9 mouse cellular contexts compared by ENCODE assay signal in genomic region chr7:30440697-30441096, GRCm38 (mm10). TPM values are rescaled to one million over a fixed set of nuclear protein-coding genes. Genes with fewer than 3 reads are reported as not detected.
DNase-seq lines count a peak whose midpoint lies in the region; ATAC-seq and TF ChIP-seq lines count a peak whose summit lies in the region.
"Had no signal": no experiment of that assay in that cellular context is flagged by ENCODE, and none has a peak within 500 bp of the region (broad histone marks: within the 10 kb centered on the region; RNA-seq: fewer than 3 reads in every experiment).

No protein-coding gene starts in this region.

- peak; percentile 23 to 54 for DNase-seq in heart, adult 2 months
- DNase-seq in heart, adult 8-10 months (ENCODE audit: low spot score) = no peak
- DNase-seq in urinary bladder, postnatal 14 days (ENCODE audit: low spot score) = peak; percentile 41
- no peak for DNase-seq in urinary bladder, adult 2 months (ENCODE audit: low spot score)
- peak; percentile 74 for DNase-seq in cerebellum, adult 9-10 months
- DNase-seq in layer of hippocampus, adult 2 months (ENCODE audit: low spot score in 2 of 2) = peak in 1 of 2 experiments; percentile 78
- no peak for DNase-seq in urinary bladder, postnatal 36 days (ENCODE audit: low spot score in 2 of 2)

- H3K4me1 ChIP-seq in heart, adult 2 months (ENCODE audit: control insufficient read depth, insufficient read depth, low read length) = no peaks in the 10 kb centered on the region

- H3K36me3 ChIP-seq in heart, adult 2 months (ENCODE audit: control insufficient read depth, insufficient read depth, low read length) = no peaks in the 10 kb centered on the region

- H3K27me3 ChIP-seq in heart, adult 2 months (ENCODE audit: control insufficient read depth, insufficient read depth, low read length) = peaks cover 3% of the 10 kb centered on the region; the same call in 1 of the 2 replicates

- no peak overlapping the region for H3K4me3 ChIP-seq in heart, adult 2 months
- no peak overlapping the region for H3K4me3 ChIP-seq in layer of hippocampus, adult 2 months
- H3K4me3 ChIP-seq: neural tube, embryonic 12.5 days had no signal

- H3K27ac ChIP-seq in heart, adult 2 months = no peak overlapping the region
- no peak overlapping the region for H3K27ac ChIP-seq in layer of hippocampus, adult 2 months
- H3K27ac ChIP-seq: neural tube, embryonic 12.5 days had no signal

- TF ChIP-seq POLR2A in heart, adult 2 months (IDR thresholded peaks at IDR 0.05; ENCODE audit: insufficient read depth, low read depth, low read length) = no peak

- H3K79me2 ChIP-seq in heart, adult 2 months (replicated peaks; ENCODE audit: control insufficient read depth, insufficient read depth, low read length) = no peaks in the 10 kb centered on the region

- WGBS in heart, adult 2 months = 22% methylated on average over 5 of the region's 5 CpGs

- H3K9ac ChIP-seq in heart, adult 2 months (ENCODE audit: low read depth, low read length) = no peak overlapping the region
- H3K9ac ChIP-seq: neural tube, embryonic 12.5 days had no signal

- TF ChIP-seq EP300 in heart, adult 2 months (IDR thresholded peaks at IDR 0.05; ENCODE audit: insufficient read depth, low read depth, low read length) = no peak

- ATAC-seq in monocyte, adult 5-6 weeks (replicated peaks; ENCODE audit: insufficient number of reproducible peaks, low FRiP score, low TSS enrichment, poor library complexity, severe bottlenecking) = peak; percentile 37; the same call in 1 of the 2 replicates

- peak; percentile 68 for TF ChIP-seq CTCF in heart, adult 2 months (IDR thresholded peaks at IDR 0.05)
- TF ChIP-seq CTCF in layer of hippocampus, adult 2 months (conservative IDR thresholded peaks at IDR 0.05) = peak; percentile 80

- intact Hi-C loops in heart, adult 2 months (cut with DNase I) = loop anchor here (5.0 kb wide), 2 partner anchors 52 to 107 kb away; partner anchors contain the start of gene Prodh2

RNA-seq across cellular contexts. Expression of gene Aplp1, which starts 4.6 kb away (rescaled TPM):
- 1 to 10 TPM; 3.2 to 3.5 TPM for total RNA-seq in heart, adult 2 months (2021)
- 3.6 and 6.2 TPM in 2 replicates for polyA plus RNA-seq in heart, adult 2 months (2012; rRNA removed)
- total RNA-seq in heart, adult 8-10 months (2022) = 1 to 10 TPM; 3.2 to 4.2 (median 3.6) TPM
- 4.2 and 4.5 TPM in 2 replicates for polyA plus RNA-seq in urinary bladder, adult 2 months (2012; rRNA removed)
- 1,000 to 10,000 TPM; 1,283 to 1,305 TPM for total RNA-seq in layer of hippocampus, adult 2 months (2021)
- total RNA-seq in monocyte, adult 5-6 weeks (2017) = 0.68 TPM in 1 of 3 replicates, not detected in the others

RNA-seq across cellular contexts. Expression of gene Kirrel2, which starts 16.8 kb away (rescaled TPM):
- total RNA-seq in heart, adult 2 months (2021) = not detected
- not detected in 2 replicates for polyA plus RNA-seq in heart, adult 2 months (2012; rRNA removed)
- not detected for total RNA-seq in heart, adult 8-10 months (2022)
- polyA plus RNA-seq in urinary bladder, adult 2 months (2012; rRNA removed) = not detected in 2 replicates
- 10 to 100 TPM; 15.0 to 20.4 TPM for total RNA-seq in layer of hippocampus, adult 2 months (2021)
- total RNA-seq in monocyte, adult 5-6 weeks (2017) = not detected in 3 replicates

RNA-seq across cellular contexts. Expression of gene Nphs1, which starts 17.4 kb away (rescaled TPM):
- not detected for total RNA-seq in heart, adult 2 months (2021)
- polyA plus RNA-seq in heart, adult 2 months (2012; rRNA removed) = 0.04 TPM in 1 of 2 replicates, not detected in the other
- not detected for total RNA-seq in heart, adult 8-10 months (2022)
- polyA plus RNA-seq in urinary bladder, adult 2 months (2012; rRNA removed) = not detected in 2 replicates
- 1 to 10 TPM; 1.2 to 1.3 TPM for total RNA-seq in layer of hippocampus, adult 2 months (2021)
- not detected in 3 replicates for total RNA-seq in monocyte, adult 5-6 weeks (2017)

RNA-seq across cellular contexts. Expression of gene Nfkbid, which starts 19.2 kb away (rescaled TPM):
- total RNA-seq in heart, adult 2 months (2021) = under 1 TPM; 0.47 to 0.66 TPM
- 0.94 and 1.3 TPM in 2 replicates for polyA plus RNA-seq in heart, adult 2 months (2012; rRNA removed)
- under 1 TPM in 3 of 4 experiments, not detected in 1; 0.12 to 0.46 (median 0.28) TPM for total RNA-seq in heart, adult 8-10 months (2022)
- 1.8 and 2.0 TPM in 2 replicates for polyA plus RNA-seq in urinary bladder, adult 2 months (2012; rRNA removed)
- 1 to 10 TPM; 2.8 to 3.0 TPM for total RNA-seq in layer of hippocampus, adult 2 months (2021)
- total RNA-seq in monocyte, adult 5-6 weeks (2017) = 25.9 to 48.3 TPM (median 34.1 TPM) in 3 replicates

RNA-seq across cellular contexts. Expression of gene Hcst, which starts 21.0 kb away (rescaled TPM):
- under 1 TPM in 1 of 2 experiments, not detected in 1; 0.59 TPM for total RNA-seq in heart, adult 2 months (2021)
- 4.8 TPM in 1 of 2 replicates, not detected in the other for polyA plus RNA-seq in heart, adult 2 months (2012; rRNA removed)
- not detected for total RNA-seq in heart, adult 8-10 months (2022)
- polyA plus RNA-seq in urinary bladder, adult 2 months (2012; rRNA removed) = 3.3 and 3.8 TPM in 2 replicates
- 1 to 10 TPM in 1 of 2 experiments, not detected in 1; 1.5 TPM for total RNA-seq in layer of hippocampus, adult 2 months (2021)
- 44.2 to 97.2 TPM (median 67.5 TPM) in 3 replicates for total RNA-seq in monocyte, adult 5-6 weeks (2017)

Comparison
In these comparisons a context has a peak if more than half of its experiments do, and no peak if none do; other contexts are left out.
1. DNase-seq: peak in heart, adult 2 months (2 of 2), urinary bladder, postnatal 14 days (single experiment) and cerebellum, adult 9-10 months (single experiment); none in heart, adult 8-10 months (single experiment), urinary bladder, adult 2 months (single experiment) and urinary bladder, postnatal 36 days (0 of 2).
2. RNA of gene Aplp1, which starts 4.6 kb away (total RNA-seq): 1,283 to 1,305 TPM in layer of hippocampus, adult 2 months; 3.2 to 4.2 TPM in heart, adult 8-10 months, 3.2 to 3.5 TPM in heart, adult 2 months and 0.68 TPM in monocyte, adult 5-6 weeks; every median in the first group is over 100 times any median in the second.
3. RNA of gene Kirrel2, which starts 16.8 kb away (total RNA-seq): 15.0 to 20.4 TPM in layer of hippocampus, adult 2 months; not detected in heart, adult 2 months, not detected in heart, adult 8-10 months and not detected in monocyte, adult 5-6 weeks; every median in the first group is over 10 times any median in the second.